Mouse (Mus musculus) lung, postnatal 36 days (tissue): ENCODE measurements around the gene Rgs6.

Experiments used
- DNase-seq: peaks from one replicate; pipeline ENCODE4 v3.0.0; 2022; ENCODE audit warnings: mixed read lengths

The Rgs6 gene

GRCm38 (mm10) chr12:83100413-83100812, 512.3 kb downstream of the Rgs6 start:
- DNase-seq = peak; percentile 57

- DNase-seq = no peak
These were observed 512.8 kb downstream of the Rgs6 start for GRCm38 (mm10) chr12:83100848-83101247.

GRCm38 (mm10) chr12:83105514-83106119, 517.5 kb downstream of the Rgs6 start:
- peak; percentile 82 for DNase-seq

GRCm38 (mm10) chr12:83106120-83106517, 518.0 kb downstream of the Rgs6 start:
- no peak for DNase-seq

- DNase-seq = no peak
These were observed 521.4 kb downstream of the Rgs6 start for GRCm38 (mm10) chr12:83109486-83109885.

- DNase-seq = no peak
These were observed 522.0 kb downstream of the Rgs6 start for GRCm38 (mm10) chr12:83109891-83110630.

- DNase-seq = no peak
These were observed 522.6 kb downstream of the Rgs6 start for GRCm38 (mm10) chr12:83110711-83111110.

- DNase-seq = no peak
These were observed 524.2 kb downstream of the Rgs6 start for GRCm38 (mm10) chr12:83112283-83112682.

- no peak for DNase-seq
These were observed 525.0 kb downstream of the Rgs6 start for GRCm38 (mm10) chr12:83112901-83113628.

- no peak for DNase-seq
These were observed 525.9 kb downstream of the Rgs6 start for GRCm38 (mm10) chr12:83113971-83114370.

GRCm38 (mm10) chr12:83114396-83115053, 526.4 kb downstream of the Rgs6 start:
- peak; percentile 76 for DNase-seq

- no peak for DNase-seq
These were observed 536.0 kb downstream of the Rgs6 start for GRCm38 (mm10) chr12:83124111-83124510.

GRCm38 (mm10) chr12:83125284-83125683, 537.2 kb downstream of the Rgs6 start:
- DNase-seq = no peak

- peak; percentile 33 for DNase-seq
These were observed 538.8 kb downstream of the Rgs6 start for GRCm38 (mm10) chr12:83126923-83127322.

GRCm38 (mm10) chr12:83127955-83128354, 539.9 kb downstream of the Rgs6 start:
- no peak for DNase-seq

- DNase-seq = no peak
These were observed 540.5 kb downstream of the Rgs6 start for GRCm38 (mm10) chr12:83128606-83129005.

GRCm38 (mm10) chr12:83131405-83131804, 543.3 kb downstream of the Rgs6 start:
- no peak for DNase-seq

- peak; percentile 66 for DNase-seq
These were observed 545.7 kb downstream of the Rgs6 start for GRCm38 (mm10) chr12:83133827-83134226.

GRCm38 (mm10) chr12:83136031-83136430, 547.9 kb downstream of the Rgs6 start:
- no peak for DNase-seq

- no peak for DNase-seq
These were observed 548.4 kb downstream of the Rgs6 start for GRCm38 (mm10) chr12:83136460-83136859.

GRCm38 (mm10) chr12:83137001-83137400, 548.9 kb downstream of the Rgs6 start:
- no peak for DNase-seq

GRCm38 (mm10) chr12:83141164-83141563, 553.1 kb downstream of the Rgs6 start:
- DNase-seq = peak; percentile 27

GRCm38 (mm10) chr12:83142507-83142906, 554.4 kb downstream of the Rgs6 start:
- DNase-seq = no peak
